19 mouse cellular contexts compared by ENCODE assay signal in genomic region chr9:59125886-59126285, GRCm38 (mm10).
DNase-seq lines count a peak whose midpoint lies in the region; ATAC-seq and TF ChIP-seq lines count a peak whose summit lies in the region.
"Had no signal": no experiment of that assay in that cellular context is flagged by ENCODE, and none has a peak within 500 bp of the region (broad histone marks: within the 10 kb centered on the region; RNA-seq: fewer than 3 reads in every experiment).

No protein-coding gene starts in this region.

- H3K36me3 ChIP-seq in forebrain, embryonic 14.5 days (ENCODE audit: control insufficient read depth, insufficient read depth, low read length) = no peaks in the 10 kb centered on the region
- no peaks in the 10 kb centered on the region for H3K36me3 ChIP-seq in forebrain, embryonic 13.5 days (ENCODE audit: poor library complexity, severe bottlenecking)
- no peaks in the 10 kb centered on the region for H3K36me3 ChIP-seq in heart, embryonic 11.5 days (ENCODE audit: control insufficient read depth, insufficient read depth, low read length)
- no peaks in the 10 kb centered on the region for H3K36me3 ChIP-seq in midbrain, postnatal 0 days (ENCODE audit: insufficient read depth, low read length)
- no peaks in the 10 kb centered on the region for H3K36me3 ChIP-seq in midbrain, embryonic 16.5 days (ENCODE audit: control insufficient read depth, insufficient read depth, low read length)
- H3K36me3 ChIP-seq: embryonic facial prominence, embryonic 10.5 days; G1E; heart, embryonic 15.5 days had no signal

- H3K27me3 ChIP-seq in forebrain, embryonic 14.5 days (replicated peaks; ENCODE audit: control insufficient read depth, insufficient read depth, low read length) = no peaks in the 10 kb centered on the region
- H3K27me3 ChIP-seq in forebrain, embryonic 13.5 days = no peaks in the 10 kb centered on the region
- H3K27me3 ChIP-seq in heart, embryonic 11.5 days (ENCODE audit: control insufficient read depth, insufficient read depth, low read length) = no peaks in the 10 kb centered on the region
- H3K27me3 ChIP-seq in midbrain, postnatal 0 days (ENCODE audit: insufficient read depth, low read length) = no peaks in the 10 kb centered on the region
- H3K27me3 ChIP-seq in midbrain, embryonic 16.5 days (ENCODE audit: control insufficient read depth, insufficient read depth, low read depth, low read length) = no peaks in the 10 kb centered on the region
- H3K27me3 ChIP-seq: heart, embryonic 15.5 days had no signal

- no peak overlapping the region for H3K9ac ChIP-seq in forebrain, embryonic 14.5 days (ENCODE audit: low read length)
- no peak overlapping the region for H3K9ac ChIP-seq in forebrain, embryonic 13.5 days
- no peak overlapping the region for H3K9ac ChIP-seq in heart, embryonic 11.5 days (ENCODE audit: low read depth, low read length)
- no peak overlapping the region for H3K9ac ChIP-seq in midbrain, postnatal 0 days (replicated peaks; ENCODE audit: low read length, poor library complexity, severe bottlenecking)
- H3K9ac ChIP-seq in midbrain, embryonic 16.5 days (ENCODE audit: low read depth, low read length) = no peak overlapping the region
- H3K9ac ChIP-seq: heart, embryonic 15.5 days; hindbrain, embryonic 14.5 days had no signal

- no peak overlapping the region for H3K27ac ChIP-seq in forebrain, embryonic 14.5 days (ENCODE audit: low read depth, low read length)
- H3K27ac ChIP-seq in forebrain, embryonic 13.5 days = no peak overlapping the region
- no peak overlapping the region for H3K27ac ChIP-seq in heart, embryonic 11.5 days (ENCODE audit: low read depth, low read length)
- 0 out of 2 replicates have a peak overlapping the region, but pooled peaks have one; percentile 26 for H3K27ac ChIP-seq in midbrain, postnatal 0 days (ENCODE audit: low read depth, low read length)
- H3K27ac ChIP-seq in midbrain, embryonic 16.5 days (ENCODE audit: low read length) = no peak overlapping the region; the same call in 1 of the 2 replicates
- H3K27ac ChIP-seq: embryonic facial prominence, embryonic 10.5 days; heart, embryonic 15.5 days; hindbrain, embryonic 14.5 days had no signal

- H3K4me3 ChIP-seq in forebrain, embryonic 14.5 days (ENCODE audit: low read depth, low read length) = no peak overlapping the region
- H3K4me3 ChIP-seq in forebrain, embryonic 13.5 days = no peak overlapping the region
- no peak overlapping the region for H3K4me3 ChIP-seq in heart, embryonic 11.5 days (ENCODE audit: low read depth, low read length)
- H3K4me3 ChIP-seq in midbrain, postnatal 0 days (ENCODE audit: low read depth, low read length) = no peak overlapping the region
- H3K4me3 ChIP-seq in midbrain, embryonic 16.5 days (ENCODE audit: low read depth, low read length) = no peak overlapping the region
- H3K4me3 ChIP-seq: embryonic facial prominence, embryonic 10.5 days; heart, embryonic 15.5 days had no signal

- no peak overlapping the region for H3K4me2 ChIP-seq in forebrain, embryonic 14.5 days (ENCODE audit: low read length)
- H3K4me2 ChIP-seq in forebrain, embryonic 13.5 days = no peak overlapping the region
- no peak overlapping the region for H3K4me2 ChIP-seq in heart, embryonic 11.5 days
- H3K4me2 ChIP-seq in midbrain, postnatal 0 days (ENCODE audit: low read depth, low read length, poor library complexity, severe bottlenecking) = no peak overlapping the region
- no peak overlapping the region for H3K4me2 ChIP-seq in midbrain, embryonic 16.5 days (ENCODE audit: low read length)
- H3K4me2 ChIP-seq: heart, embryonic 15.5 days; hindbrain, embryonic 14.5 days had no signal

- H3K9me3 ChIP-seq in forebrain, embryonic 14.5 days (replicated peaks; ENCODE audit: control insufficient read depth, low read length) = no peaks in the 10 kb centered on the region
- no peaks in the 10 kb centered on the region for H3K9me3 ChIP-seq in forebrain, embryonic 13.5 days (replicated peaks)
- no peaks in the 10 kb centered on the region for H3K9me3 ChIP-seq in heart, embryonic 11.5 days (replicated peaks; ENCODE audit: control insufficient read depth, low read length)
- no peaks in the 10 kb centered on the region for H3K9me3 ChIP-seq in midbrain, postnatal 0 days (ENCODE audit: low read length)
- H3K9me3 ChIP-seq in midbrain, embryonic 16.5 days (replicated peaks; ENCODE audit: control insufficient read depth, low read length, poor library complexity, severe bottlenecking) = no peaks in the 10 kb centered on the region
- H3K9me3 ChIP-seq: embryonic facial prominence, embryonic 10.5 days; G1E; heart, embryonic 15.5 days had no signal

- TF ChIP-seq CTCF in midbrain, postnatal 0 days (IDR thresholded peaks at IDR 0.05) = no peak

- H3K4me1 ChIP-seq in forebrain, embryonic 14.5 days (ENCODE audit: control insufficient read depth, insufficient read depth, low read length) = no peaks in the 10 kb centered on the region
- H3K4me1 ChIP-seq in forebrain, embryonic 13.5 days = peaks cover 6% of the 10 kb centered on the region; the same call in 1 of the 2 replicates
- no peaks in the 10 kb centered on the region for H3K4me1 ChIP-seq in heart, embryonic 11.5 days (ENCODE audit: control insufficient read depth, insufficient read depth, low read length)
- peaks cover 4% of the 10 kb centered on the region; the same call in 1 of the 2 replicates for H3K4me1 ChIP-seq in midbrain, postnatal 0 days (ENCODE audit: insufficient read depth, low read length)
- H3K4me1 ChIP-seq in midbrain, embryonic 16.5 days (ENCODE audit: control insufficient read depth, insufficient read depth, low read length) = 0 out of 2 replicates have a peak, but pooled peaks cover 10% of the 10 kb centered on the region
- H3K4me1 ChIP-seq: embryonic facial prominence, embryonic 10.5 days; heart, embryonic 15.5 days had no signal

- WGBS in forebrain, embryonic 14.5 days = 62% methylated on average over 6 of the region's 6 CpGs
- 65% methylated on average over 6 of the region's 6 CpGs for WGBS in forebrain, embryonic 13.5 days
- WGBS in heart, embryonic 11.5 days (ENCODE audit: insufficient replicate concordance) = 80% methylated on average over 6 of the region's 6 CpGs
- 30% methylated on average over 6 of the region's 6 CpGs for WGBS in midbrain, postnatal 0 days
- WGBS in midbrain, embryonic 16.5 days = 40% methylated on average over 6 of the region's 6 CpGs

- peak; percentile 41 for DNase-seq in forebrain, embryonic 14.5 days (ENCODE audit: low spot score)
- DNase-seq in heart, adult 11 months = peak; percentile 60
- DNase-seq in midbrain, postnatal 0 days (ENCODE audit: low spot score) = peak; percentile 40
- no peak for DNase-seq in left cerebral cortex, adult 11 months (ENCODE audit: low spot score)
- DNase-seq: adrenal gland, postnatal 10 days; B cell, adult 2 months; cerebellum, adult 18-20 months; cerebellum, postnatal 10 days; gastrocnemius, postnatal 14 days; heart, postnatal 14 days had no signal

- no peak for ATAC-seq in forebrain, embryonic 14.5 days
- ATAC-seq in forebrain, embryonic 13.5 days = no peak
- ATAC-seq in heart, embryonic 11.5 days (replicated peaks; ENCODE audit: insufficient number of reproducible peaks, low FRiP score, low TSS enrichment) = no peak
- ATAC-seq in midbrain, postnatal 0 days (ENCODE audit: low FRiP score) = no peak
- ATAC-seq in midbrain, embryonic 16.5 days = no peak
- ATAC-seq: CD4-positive, CD25-positive, alpha-beta regulatory T cell, adult 4 months; intestine, embryonic 16.5 days had no signal
